Mouse (Mus musculus): ENCODE results near the gene Pcdh18. TPM values are rescaled to one million over a fixed set of nuclear protein-coding genes. Genes with fewer than 3 reads are reported as not detected.

Pcdh18 gene
- polyA plus RNA-seq (2014; fragmentation: Nextera tagmentation; extraction: Ambion mirVana) = 24.5 and 27.4 TPM in 2 replicates

- H3K27ac ChIP-seq (ENCODE audit: low read depth, low read length) = peak within 1 kb of the TSS; percentile 88
- peaks cover 5% of the 10 kb centered on the region; the same call in 1 of the 2 replicates for H3K36me3 ChIP-seq (ENCODE audit: control insufficient read depth, insufficient read depth, low read length)
- peaks cover 10% of the 10 kb centered on the region; the same call in 1 of the 2 replicates for H3K4me1 ChIP-seq (ENCODE audit: control insufficient read depth, insufficient read depth, low read length)
- peak within 1 kb of the TSS; percentile 68 for H3K4me3 ChIP-seq (ENCODE audit: low read depth, low read length)
- no peaks in the 10 kb centered on the region for H3K9me3 ChIP-seq (replicated peaks; ENCODE audit: control insufficient read depth, low read length)
- peak; percentile 88 for ATAC-seq (replicated peaks; ENCODE audit: insufficient number of reproducible peaks, low FRiP score, low TSS enrichment)
- WGBS (ENCODE audit: insufficient replicate concordance) = under 1% methylated on average over 43 of the region's 43 CpGs
- peak within 1 kb of the TSS; percentile 75 for H3K4me2 ChIP-seq
- H3K9ac ChIP-seq (ENCODE audit: low read depth, low read length) = peak within 1 kb of the TSS; percentile 80
- no peaks in the 10 kb centered on the region for H3K27me3 ChIP-seq (ENCODE audit: control insufficient read depth, insufficient read depth, low read length)
Measured at GRCm38 (mm10) chr3:49756870-49757625, at the start of gene Pcdh18. Pcdh18 (minus strand) TSS chr3:49757325.

- H3K4me1 ChIP-seq (ENCODE audit: control insufficient read depth, insufficient read depth, low read length) = no peaks in the 10 kb centered on the region
- no peak overlapping the region for H3K4me2 ChIP-seq
- H3K9ac ChIP-seq (ENCODE audit: low read depth, low read length) = no peak overlapping the region
- no peak overlapping the region for H3K4me3 ChIP-seq (ENCODE audit: low read depth, low read length)
- H3K27ac ChIP-seq (ENCODE audit: low read depth, low read length) = no peak overlapping the region
- ATAC-seq (replicated peaks; ENCODE audit: insufficient number of reproducible peaks, low FRiP score, low TSS enrichment) = no peak
- no peaks in the 10 kb centered on the region for H3K9me3 ChIP-seq (replicated peaks; ENCODE audit: control insufficient read depth, low read length)
- H3K36me3 ChIP-seq (ENCODE audit: control insufficient read depth, insufficient read depth, low read length) = no peaks in the 10 kb centered on the region
- 39% methylated on average over 2 of the region's 2 CpGs for WGBS (ENCODE audit: insufficient replicate concordance)
- H3K27me3 ChIP-seq (ENCODE audit: control insufficient read depth, insufficient read depth, low read length) = no peaks in the 10 kb centered on the region
Measured at GRCm38 (mm10) chr3:49806823-49807222, 49.7 kb upstream of the Pcdh18 start.

GRCm38 (mm10) chr3:49805511-49805910 lies 48.4 kb upstream of the Pcdh18 start:
- Histone ChIP-seq H3K4me1 (ENCODE audit: control insufficient read depth, insufficient read depth, low read length) (no peaks in the 10 kb centered on the region), H3K27me3 (ENCODE audit: control insufficient read depth, insufficient read depth, low read length) (no peaks in the 10 kb centered on the region), H3K27ac (ENCODE audit: low read depth, low read length) (no peak overlapping the region), H3K4me2 (no peak overlapping the region), H3K9me3 (replicated peaks; ENCODE audit: control insufficient read depth, low read length) (no peaks in the 10 kb centered on the region), H3K9ac (ENCODE audit: low read depth, low read length) (no peak overlapping the region), H3K4me3 (ENCODE audit: low read depth, low read length) (no peak overlapping the region), H3K36me3 (ENCODE audit: control insufficient read depth, insufficient read depth, low read length) (no peaks in the 10 kb centered on the region)
- 41% methylated on average over 1 of the region's 1 CpGs for WGBS (ENCODE audit: insufficient replicate concordance)
- ATAC-seq (replicated peaks; ENCODE audit: insufficient number of reproducible peaks, low FRiP score, low TSS enrichment) = no peak

- no peak overlapping the region for H3K27ac ChIP-seq (ENCODE audit: low read depth, low read length)
- H3K9ac ChIP-seq (ENCODE audit: low read depth, low read length) = no peak overlapping the region
- 52% methylated on average over 2 of the region's 2 CpGs for WGBS (ENCODE audit: insufficient replicate concordance)
- no peaks in the 10 kb centered on the region for H3K27me3 ChIP-seq (ENCODE audit: control insufficient read depth, insufficient read depth, low read length)
- H3K4me1 ChIP-seq (ENCODE audit: control insufficient read depth, insufficient read depth, low read length) = no peaks in the 10 kb centered on the region
- no peak for ATAC-seq (replicated peaks; ENCODE audit: insufficient number of reproducible peaks, low FRiP score, low TSS enrichment)
- H3K36me3 ChIP-seq (ENCODE audit: control insufficient read depth, insufficient read depth, low read length) = no peaks in the 10 kb centered on the region
- no peaks in the 10 kb centered on the region for H3K9me3 ChIP-seq (replicated peaks; ENCODE audit: control insufficient read depth, low read length)
- H3K4me3 ChIP-seq (ENCODE audit: low read depth, low read length) = no peak overlapping the region
- H3K4me2 ChIP-seq = no peak overlapping the region
Measured at GRCm38 (mm10) chr3:49788296-49788695, 31.2 kb upstream of the Pcdh18 start.

GRCm38 (mm10) chr3:49787719-49788118 lies 30.6 kb upstream of the Pcdh18 start:
- Histone ChIP-seq H3K27me3 (ENCODE audit: control insufficient read depth, insufficient read depth, low read length) (no peaks in the 10 kb centered on the region), H3K4me1 (ENCODE audit: control insufficient read depth, insufficient read depth, low read length) (no peaks in the 10 kb centered on the region), H3K4me3 (ENCODE audit: low read depth, low read length) (no peak overlapping the region), H3K9me3 (replicated peaks; ENCODE audit: control insufficient read depth, low read length) (no peaks in the 10 kb centered on the region), H3K4me2 (no peak overlapping the region), H3K9ac (ENCODE audit: low read depth, low read length) (no peak overlapping the region), H3K27ac (ENCODE audit: low read depth, low read length) (no peak overlapping the region), H3K36me3 (ENCODE audit: control insufficient read depth, insufficient read depth, low read length) (no peaks in the 10 kb centered on the region)
- no peak for ATAC-seq (replicated peaks; ENCODE audit: insufficient number of reproducible peaks, low FRiP score, low TSS enrichment)
- WGBS (ENCODE audit: insufficient replicate concordance) = 81% methylated on average over 4 of the region's 4 CpGs

GRCm38 (mm10) chr3:49768992-49769738 lies 12.0 kb upstream of the Pcdh18 start:
- Histone ChIP-seq H3K4me1 (ENCODE audit: control insufficient read depth, insufficient read depth, low read length) (no peaks in the 10 kb centered on the region), H3K27me3 (ENCODE audit: control insufficient read depth, insufficient read depth, low read length) (no peaks in the 10 kb centered on the region), H3K36me3 (ENCODE audit: control insufficient read depth, insufficient read depth, low read length) (no peaks in the 10 kb centered on the region), H3K4me2 (no peak overlapping the region), H3K4me3 (ENCODE audit: low read depth, low read length) (no peak overlapping the region), H3K9ac (ENCODE audit: low read depth, low read length) (no peak overlapping the region), H3K9me3 (replicated peaks; ENCODE audit: control insufficient read depth, low read length) (no peaks in the 10 kb centered on the region), H3K27ac (ENCODE audit: low read depth, low read length) (no peak overlapping the region)
- ATAC-seq (replicated peaks; ENCODE audit: insufficient number of reproducible peaks, low FRiP score, low TSS enrichment) = no peak
- WGBS (ENCODE audit: insufficient replicate concordance) = 40% methylated on average over 3 of the region's 3 CpGs

- no peaks in the 10 kb centered on the region for H3K4me1 ChIP-seq (ENCODE audit: control insufficient read depth, insufficient read depth, low read length)
- H3K9me3 ChIP-seq (replicated peaks; ENCODE audit: control insufficient read depth, low read length) = no peaks in the 10 kb centered on the region
- no peak overlapping the region for H3K9ac ChIP-seq (ENCODE audit: low read depth, low read length)
- no peaks in the 10 kb centered on the region for H3K27me3 ChIP-seq (ENCODE audit: control insufficient read depth, insufficient read depth, low read length)
- no peak overlapping the region for H3K27ac ChIP-seq (ENCODE audit: low read depth, low read length)
- ATAC-seq (replicated peaks; ENCODE audit: insufficient number of reproducible peaks, low FRiP score, low TSS enrichment) = no peak
- H3K36me3 ChIP-seq (ENCODE audit: control insufficient read depth, insufficient read depth, low read length) = no peaks in the 10 kb centered on the region
- no peak overlapping the region for H3K4me3 ChIP-seq (ENCODE audit: low read depth, low read length)
- no peak overlapping the region for H3K4me2 ChIP-seq
- WGBS (ENCODE audit: insufficient replicate concordance) = 70% methylated on average over 5 of the region's 5 CpGs
Measured at GRCm38 (mm10) chr3:49762711-49763110, 5.6 kb upstream of the Pcdh18 start.

- Histone ChIP-seq H3K27me3 (ENCODE audit: control insufficient read depth, insufficient read depth, low read length) (no peaks in the 10 kb centered on the region), H3K4me2 (no peak overlapping the region), H3K36me3 (ENCODE audit: control insufficient read depth, insufficient read depth, low read length) (no peaks in the 10 kb centered on the region), H3K4me1 (ENCODE audit: control insufficient read depth, insufficient read depth, low read length) (no peaks in the 10 kb centered on the region), H3K4me3 (ENCODE audit: low read depth, low read length) (no peak overlapping the region), H3K9me3 (replicated peaks; ENCODE audit: control insufficient read depth, low read length) (no peaks in the 10 kb centered on the region), H3K9ac (ENCODE audit: low read depth, low read length) (no peak overlapping the region), H3K27ac (ENCODE audit: low read depth, low read length) (no peak overlapping the region)
- ATAC-seq (replicated peaks; ENCODE audit: insufficient number of reproducible peaks, low FRiP score, low TSS enrichment) = no peak
Measured at GRCm38 (mm10) chr3:49761971-49762370, 4.8 kb upstream of the Pcdh18 start.

All from heart, embryonic 11.5 days (tissue).